23 mouse cellular contexts compared by ENCODE assay signal in genomic region chr12:54959569-54959968, GRCm38 (mm10). TPM values are rescaled to one million over a fixed set of nuclear protein-coding genes. Genes with fewer than 3 reads are reported as not detected.
A peak's percentile ranks its signal among the peaks of the same experiment; 100 is the strongest.
DNase-seq lines count a peak whose midpoint lies in the region; ATAC-seq and TF ChIP-seq lines count a peak whose summit lies in the region.
"Had no signal": no experiment of that assay in that cellular context is flagged by ENCODE, and none has a peak within 500 bp of the region (broad histone marks: within the 10 kb centered on the region; RNA-seq: fewer than 3 reads in every experiment).

No protein-coding gene starts in this region.

- peaks cover 12% of the 10 kb centered on the region; the same call in 1 of the 2 replicates for H3K79me2 ChIP-seq in liver, adult 2 months (ENCODE audit: control insufficient read depth, insufficient read depth, low read length)

- H3K27ac ChIP-seq in liver, adult 2 months (replicated peaks; ENCODE audit: insufficient read depth, low read depth, low read length): no peak overlapping the region
- no peak overlapping the region for H3K27ac ChIP-seq in liver, embryonic 11.5 days (ENCODE audit: low read depth, low read length)
- H3K27ac ChIP-seq in liver, postnatal 0 days (ENCODE audit: low read depth): peak overlapping the region; percentile 81
- H3K27ac ChIP-seq: hindbrain, embryonic 14.5 days; kidney, postnatal 0 days; layer of hippocampus, adult 2 months had no signal

- H3K36me3 ChIP-seq in liver, adult 2 months (ENCODE audit: control insufficient read depth, insufficient read depth, low read length): no peaks in the 10 kb centered on the region; the same call in 1 of the 2 replicates
- H3K36me3 ChIP-seq in liver, embryonic 11.5 days (ENCODE audit: control insufficient read depth, insufficient read depth, low read length): peaks cover 5% of the 10 kb centered on the region; the same call in 1 of the 2 replicates
- H3K36me3 ChIP-seq in liver, postnatal 0 days (replicated peaks; ENCODE audit: insufficient read depth, low read length): peaks cover 13% of the 10 kb centered on the region

- no peaks in the 10 kb centered on the region for H3K27me3 ChIP-seq in liver, adult 2 months (ENCODE audit: control insufficient read depth, insufficient read depth, low read length)
- no peaks in the 10 kb centered on the region for H3K27me3 ChIP-seq in liver, embryonic 11.5 days (replicated peaks; ENCODE audit: control insufficient read depth, insufficient read depth, low read length)
- no peaks in the 10 kb centered on the region for H3K27me3 ChIP-seq in liver, postnatal 0 days (ENCODE audit: insufficient read depth, low read length)
- H3K27me3 ChIP-seq: CH12.LX; liver, embryonic 15.5 days had no signal

- no peak for TF ChIP-seq POLR2A in liver, adult 2 months (IDR thresholded peaks at IDR 0.05; ENCODE audit: extremely low read depth, insufficient read depth, low read length)

- no peak for TF ChIP-seq CTCF in liver, adult 2 months (IDR thresholded peaks at IDR 0.05; ENCODE audit: low read depth, low read length)
- no peak for TF ChIP-seq CTCF in liver, postnatal 0 days (IDR thresholded peaks at IDR 0.05; ENCODE audit: low read depth)

- no peaks in the 10 kb centered on the region for H3K9me3 ChIP-seq in liver, embryonic 11.5 days (ENCODE audit: control insufficient read depth, low read length)
- H3K9me3 ChIP-seq in liver, postnatal 0 days (ENCODE audit: low read length): no peaks in the 10 kb centered on the region
- H3K9me3 ChIP-seq: liver, embryonic 15.5 days had no signal

- peak; percentile 91 for TF ChIP-seq EP300 in liver, postnatal 0 days (IDR thresholded peaks at IDR 0.05; ENCODE audit: low read depth)

- peak; percentile 34 for DNase-seq in adrenal gland, adult 2 months
- no peak for DNase-seq in adrenal gland, postnatal 4 days (ENCODE audit: low spot score in 2 of 2)
- DNase-seq in liver, adult 2 months (ENCODE audit: extremely low read depth, low read depth, low spot score): peak; percentile 96
- no peak for DNase-seq in liver, embryonic 11.5 days (ENCODE audit: low spot score)
- peak; percentile 63 for DNase-seq in liver, postnatal 0 days
- DNase-seq in thymus, postnatal 10 days (ENCODE audit: low spot score in 2 of 2): no peak
- no peak for DNase-seq in yolk sac, embryonic 10.5 days (ENCODE audit: low spot score)
- DNase-seq: cerebellum, postnatal 10 days; left cerebral cortex, postnatal 4 days; right cerebral cortex, postnatal 4 days had no signal

- no peak for ATAC-seq in liver, embryonic 11.5 days (replicated peaks; ENCODE audit: low FRiP score)
- ATAC-seq in liver, postnatal 0 days: peak; percentile 89
- ATAC-seq in monocyte, adult 5-6 weeks (replicated peaks; ENCODE audit: insufficient number of reproducible peaks, low FRiP score, low TSS enrichment, poor library complexity, severe bottlenecking): 0 out of 2 replicates have a peak, but pooled peaks have one; percentile 50
- ATAC-seq: forebrain, embryonic 14.5 days; intestine, embryonic 16.5 days had no signal

- H3K4me2 ChIP-seq in liver, embryonic 11.5 days: no peak overlapping the region
- H3K4me2 ChIP-seq in liver, postnatal 0 days (ENCODE audit: low read depth, low read length): no peak overlapping the region
- H3K4me2 ChIP-seq: hindbrain, embryonic 14.5 days; liver, embryonic 15.5 days had no signal

- peaks cover 12% of the 10 kb centered on the region for H3K4me1 ChIP-seq in liver, adult 2 months (ENCODE audit: control insufficient read depth, insufficient read depth, low read length)
- 0 out of 2 replicates have a peak, but pooled peaks cover 5% of the 10 kb centered on the region for H3K4me1 ChIP-seq in liver, embryonic 11.5 days (replicated peaks; ENCODE audit: control insufficient read depth, insufficient read depth, low read length)
- H3K4me1 ChIP-seq in liver, postnatal 0 days (ENCODE audit: insufficient read depth): peaks cover 16% of the 10 kb centered on the region

- no peak overlapping the region for H3K4me3 ChIP-seq in liver, adult 2 months (ENCODE audit: insufficient read depth, low read depth, low read length)
- H3K4me3 ChIP-seq in liver, embryonic 11.5 days (ENCODE audit: low read depth, low read length): no peak overlapping the region
- H3K4me3 ChIP-seq in liver, postnatal 0 days (ENCODE audit: low read depth, low read length): no peak overlapping the region
- H3K4me3 ChIP-seq: layer of hippocampus, adult 2 months; liver, embryonic 15.5 days had no signal

- 2% methylated on average over 2 of the region's 2 CpGs for WGBS in liver, adult 2 months
- 60% methylated on average over 2 of the region's 2 CpGs for WGBS in liver, embryonic 11.5 days
- 31% methylated on average over 2 of the region's 2 CpGs for WGBS in liver, postnatal 0 days (ENCODE audit: insufficient replicate concordance)

- no peak overlapping the region for H3K9ac ChIP-seq in liver, adult 2 months (ENCODE audit: low read depth, low read length)
- H3K9ac ChIP-seq in liver, embryonic 11.5 days (ENCODE audit: low read depth, low read length): no peak overlapping the region
- no peak overlapping the region for H3K9ac ChIP-seq in liver, postnatal 0 days (replicated peaks)
- H3K9ac ChIP-seq: hindbrain, embryonic 14.5 days; liver, embryonic 15.5 days had no signal

RNA-seq across cellular contexts. Expression of gene Gm20403, which starts 26.8 kb away (rescaled TPM):
- not detected for total RNA-seq in adrenal gland, adult 2 months (2021)
- polyA plus RNA-seq in adrenal gland, adult 2 months (2012; rRNA removed): not detected in 2 replicates
- not detected for total RNA-seq in adrenal gland, postnatal 4 days (2021)
- total RNA-seq in liver, adult 2 months (2014; rRNA removed): not detected in 2 replicates
- polyA plus RNA-seq in liver, adult 2 months (2012; rRNA removed): not detected in 2 replicates
- not detected in 2 replicates for polyA plus RNA-seq in liver, embryonic 11.5 days (2014; fragmentation: Nextera tagmentation; extraction: Ambion mirVana)
- 0.36 and 0.54 TPM in 2 replicates for polyA plus RNA-seq in liver, postnatal 0 days (2015; fragmentation: Nextera tagmentation; extraction: Ambion mirVana)
- not detected in 3 replicates for total RNA-seq in monocyte, adult 5-6 weeks (2017)
- total RNA-seq: CH12.LX; gastrocnemius, postnatal 4 days; layer of hippocampus, adult 2 months; left cerebral cortex, adult 18-20 months; left cerebral cortex, postnatal 4 days; neutrophil, adult 5-6 weeks had no signal
- polyA plus RNA-seq: forebrain, embryonic 14.5 days; heart, postnatal 0 days; hindbrain, embryonic 14.5 days; intestine, embryonic 16.5 days; kidney, postnatal 0 days; liver, embryonic 15.5 days; urinary bladder, adult 2 months had no signal

RNA-seq across cellular contexts. Expression of gene Baz1a, which starts 54.6 kb away (rescaled TPM):
- total RNA-seq in adrenal gland, adult 2 months (2021): 10 to 100 TPM; 16.5 to 37.6 TPM
- 0.44 and 1.4 TPM in 2 replicates for polyA plus RNA-seq in adrenal gland, adult 2 months (2012; rRNA removed)
- 10 to 100 TPM; 16.4 to 21.4 TPM for total RNA-seq in adrenal gland, postnatal 4 days (2021)
- 5.2 and 6.8 TPM in 2 replicates for total RNA-seq in liver, adult 2 months (2014; rRNA removed)
- polyA plus RNA-seq in liver, adult 2 months (2012; rRNA removed): 1.4 and 1.6 TPM in 2 replicates
- polyA plus RNA-seq in liver, embryonic 11.5 days (2014; fragmentation: Nextera tagmentation; extraction: Ambion mirVana): 46.4 and 49.1 TPM in 2 replicates
- polyA plus RNA-seq in liver, postnatal 0 days (2015; fragmentation: Nextera tagmentation; extraction: Ambion mirVana): 16.9 and 18.5 TPM in 2 replicates
- total RNA-seq in monocyte, adult 5-6 weeks (2017): 114 to 140 TPM (median 131 TPM) in 3 replicates

Comparison
In these comparisons a context has a peak if more than half of its experiments do, and no peak if none do; other contexts are left out.
1. DNase-seq: peak in adrenal gland, adult 2 months (single experiment), liver, adult 2 months (single experiment) and liver, postnatal 0 days (single experiment); none in adrenal gland, postnatal 4 days (0 of 2), liver, embryonic 11.5 days (single experiment), thymus, postnatal 10 days (0 of 2) and yolk sac, embryonic 10.5 days (single experiment).